Mouse (Mus musculus) heart, postnatal 14 days (tissue): ENCODE measurements around the gene Ppp4r3b. TPM values are rescaled to one million over a fixed set of nuclear protein-coding genes. Genes with fewer than 3 reads are reported as not detected.

ENCODE experiments used
- DNase-seq, 2 experiments: peaks; one replicate each; pipeline ENCODE4 v3.0.0; 2021 to 2022
- intact Hi-C: fragments of 180-260 bp; cut with DNase I; formaldehyde crosslinking; loops from one replicate; pipeline ENCODE4 v1.15.1; 2025
- long read RNA-seq, 2 experiments: library from polyadenylated mRNA; stranded (forward); transcript quantifications; one replicate each; pipeline ENCODE4 v2.0.0; 2021
- total RNA-seq, 2 experiments: library from RNA; stranded (reverse); gene quantifications; 2 replicates each; pipeline ENCODE4 v1.2.3; 2021

Ppp4r3b gene
- 10 to 100 TPM; 40.1 to 41.5 TPM for total RNA-seq
- long read RNA-seq, experiment 1, full-length matches to known transcripts: 10 of 19 reads
- long read RNA-seq, experiment 1, partial matches to known transcripts: 1 of 19 reads
- long read RNA-seq, experiment 1, other reads (novel, unspliced or antisense): 8 of 19 reads
- long read RNA-seq, experiment 2, full-length matches to known transcripts: 9 of 18 reads
- long read RNA-seq, experiment 2, partial matches to known transcripts: 1 of 18 reads
- long read RNA-seq, experiment 2, other reads (novel, unspliced or antisense): 8 of 18 reads

DNA sequence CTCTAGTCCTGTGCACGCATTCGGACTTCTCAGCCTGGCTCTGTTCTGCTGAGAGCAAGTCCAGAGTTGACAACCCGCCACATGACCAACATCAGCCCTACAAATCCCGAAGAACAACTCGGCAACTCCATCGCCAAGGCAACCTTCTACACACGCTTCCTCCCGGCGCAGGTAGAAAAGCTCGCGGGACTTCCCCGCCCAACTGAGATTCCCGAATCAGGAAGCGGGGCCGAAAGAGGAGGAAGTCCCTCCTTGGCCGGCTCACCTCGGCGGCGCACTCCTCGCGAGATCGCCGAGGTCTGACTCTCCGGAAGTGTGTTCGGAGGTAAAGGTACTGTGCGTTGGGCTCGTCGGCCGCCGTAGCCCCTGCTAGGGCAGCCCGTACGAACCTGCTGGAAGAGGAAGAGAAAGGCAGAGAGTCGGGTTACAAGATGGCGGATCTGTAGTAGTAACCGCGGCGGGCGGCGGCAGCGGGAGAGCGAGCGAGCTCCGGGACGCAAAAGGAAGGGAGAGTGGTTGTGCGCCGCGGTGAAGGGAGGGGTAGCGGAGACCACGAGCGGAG, at the start of gene Ppp4r3b:
Gene Ppp4r3b (plus strand): TSS at position 328 of the 562 bp plus-strand sequence.
- peak; percentile 96 for DNase-seq
- intact Hi-C loops: no loop called here

DNA sequence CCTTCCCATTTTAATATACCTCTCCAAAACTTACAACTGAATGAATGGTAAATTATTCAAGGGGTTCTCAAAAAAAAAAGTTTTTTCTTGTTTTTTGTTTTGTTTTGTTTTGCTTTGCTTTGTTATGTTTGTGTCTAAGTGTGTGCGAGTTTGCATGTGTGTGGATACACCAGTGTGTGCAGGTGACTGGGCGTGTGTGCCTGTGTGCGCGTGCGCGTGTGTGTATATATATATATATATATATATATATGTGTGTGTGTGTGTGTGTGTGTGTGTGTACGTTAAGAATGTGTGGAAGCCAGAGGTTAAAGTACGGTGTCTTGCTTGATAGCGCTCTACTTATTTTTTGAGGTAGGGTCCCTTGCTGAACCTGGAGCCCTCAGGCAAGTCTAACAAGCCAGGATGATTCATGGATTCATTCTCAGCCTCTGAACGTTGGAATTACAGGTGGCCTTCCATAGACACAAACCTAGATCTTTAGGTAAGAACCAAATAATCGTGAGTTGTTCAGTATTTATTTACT, 42.8 kb upstream of the Ppp4r3b start:
- no peak for DNase-seq
- intact Hi-C loops: loop anchor here (10.0 kb wide), 1 partner anchor 515 kb away; no protein-coding TSS in a partner anchor

DNA sequence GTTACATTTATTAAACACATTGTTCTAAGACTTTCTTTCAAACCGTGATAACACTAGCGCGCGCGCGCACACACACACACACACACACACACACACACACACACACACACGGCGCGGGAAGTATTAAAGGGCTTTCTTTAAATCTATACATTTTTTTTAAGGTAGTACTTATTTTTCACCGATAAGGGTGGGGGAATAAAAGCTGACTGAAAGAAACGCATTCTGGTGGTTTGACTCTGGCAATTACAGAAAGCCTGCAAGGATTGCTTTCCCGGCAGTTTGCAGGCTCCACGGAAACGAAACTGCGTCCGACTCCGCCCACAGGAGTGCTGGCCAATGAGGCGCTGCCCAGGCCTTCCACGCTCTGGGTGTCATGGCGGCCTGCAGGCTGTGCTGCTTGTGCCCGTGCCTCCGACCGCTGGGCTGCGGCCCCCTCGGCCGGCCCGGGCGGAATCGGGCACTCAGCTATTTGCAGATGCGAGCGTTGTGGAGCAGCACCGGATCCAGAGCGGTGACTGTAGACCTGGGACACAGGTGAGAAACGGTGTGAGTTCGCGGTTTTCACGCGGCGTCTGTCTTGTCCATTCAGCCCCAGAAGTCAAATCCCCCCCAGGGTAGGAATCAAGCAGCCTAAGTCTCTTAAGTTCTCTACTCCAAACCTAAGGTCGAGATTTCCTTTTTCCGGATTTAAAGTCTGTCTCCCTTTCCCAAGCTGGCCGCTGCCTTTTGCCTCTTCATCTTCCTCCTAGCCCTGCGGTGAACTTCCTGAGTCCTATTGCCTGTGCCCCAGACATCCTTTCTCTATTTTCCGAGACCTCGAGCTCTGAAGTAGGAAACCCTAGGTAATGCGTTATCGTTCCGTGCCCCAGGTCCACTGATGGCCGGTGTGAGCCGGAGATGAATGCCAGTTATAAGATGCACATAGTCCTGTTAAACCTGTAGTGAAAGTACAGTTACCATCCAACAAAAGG, 42.0 kb upstream of the Ppp4r3b start, which contains the start of gene Pnpt1:
Gene Pnpt1 (plus strand): TSS at position 360 of the 971 bp plus-strand sequence.
- intact Hi-C loops: loop anchor here (10.0 kb wide), 1 partner anchor 516 kb away; no protein-coding TSS in a partner anchor
- peak; percentile 88 to 93 for DNase-seq

DNA sequence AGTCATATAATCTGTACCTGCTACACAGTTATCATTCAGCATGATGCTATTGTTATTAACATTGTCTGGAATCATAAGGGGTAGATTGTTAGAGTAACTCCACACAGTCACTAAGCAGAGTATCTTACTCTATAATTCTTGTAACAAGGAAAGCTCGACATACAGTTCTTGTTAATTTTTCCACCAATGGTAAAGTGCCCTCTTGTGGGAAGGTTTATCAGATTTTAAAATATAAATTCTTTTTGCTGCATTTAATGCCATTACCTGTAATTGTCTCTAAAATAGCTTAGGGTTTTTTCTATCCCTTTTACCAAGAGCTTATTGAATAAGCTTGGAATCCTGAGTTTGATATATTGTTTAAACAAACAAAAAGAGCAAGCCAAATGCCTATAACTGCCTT, 32.0 kb upstream of the Ppp4r3b start:
- intact Hi-C loops: no loop called here
- DNase-seq: no peak

DNA sequence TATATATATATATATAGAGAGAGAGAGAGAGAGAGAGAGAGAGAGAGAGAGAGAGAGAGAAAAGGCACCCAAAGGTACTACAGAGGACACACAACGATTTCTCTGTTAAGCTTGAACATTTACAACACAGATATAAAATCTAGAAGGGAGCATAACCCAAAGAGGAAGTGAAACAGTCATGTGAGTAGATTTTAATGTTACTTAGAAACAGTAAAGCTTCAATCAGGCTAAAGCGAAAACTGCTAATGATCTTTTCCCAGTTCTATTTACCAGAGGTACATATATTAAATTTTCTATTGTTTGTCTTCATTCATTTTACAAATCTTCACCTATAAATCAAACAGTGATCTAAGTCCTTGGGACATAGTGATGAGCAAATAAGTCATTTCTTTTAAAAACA, 23.8 kb upstream of the Ppp4r3b start:
- intact Hi-C loops: no loop called here

DNA sequence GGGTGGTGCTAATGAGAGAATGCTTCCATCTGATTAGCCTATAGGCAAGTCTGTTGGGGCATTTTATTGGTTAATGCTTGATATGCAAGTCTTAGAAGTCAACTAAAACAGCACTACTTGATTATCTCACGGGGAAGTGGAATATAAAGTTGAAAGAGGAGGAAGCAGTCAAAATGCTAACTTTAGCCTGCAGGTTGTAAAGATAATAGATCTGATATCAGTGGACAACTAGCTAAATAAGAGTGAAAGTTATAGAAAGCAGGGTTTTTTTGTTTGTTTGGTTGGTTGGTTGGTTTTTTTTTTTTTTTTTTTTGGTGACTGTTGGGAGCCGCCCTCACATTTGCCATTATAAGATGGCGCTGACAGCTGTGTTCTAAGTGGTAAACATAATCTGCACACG, 9.1 kb upstream of the Ppp4r3b start:
- intact Hi-C loops: no loop called here
- DNase-seq: no peak

More for the DNA sequence above, 23.8 kb upstream of the Ppp4r3b start:
- DNase-seq: no peak

DNA sequence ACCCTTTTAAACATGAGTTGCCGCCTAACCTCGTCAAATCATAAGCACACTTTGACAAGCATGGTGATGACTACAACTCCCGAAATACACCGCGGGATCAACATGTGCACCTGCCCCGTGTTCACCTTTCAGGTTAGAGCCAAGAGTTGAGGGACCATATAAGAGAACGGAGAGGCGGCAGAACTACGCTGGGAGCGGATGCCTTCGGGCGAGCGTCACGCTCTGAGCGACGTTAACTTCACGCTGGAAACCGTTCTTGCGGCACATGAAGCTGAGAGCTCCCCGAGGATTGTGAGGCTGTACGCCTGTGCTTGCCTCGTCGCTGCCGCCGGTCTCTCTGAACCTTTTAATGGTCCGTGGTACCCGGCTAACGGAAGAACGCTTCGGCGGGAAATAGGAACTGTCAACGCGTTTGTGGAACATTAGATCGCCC, 715 bp upstream of the Ppp4r3b start:
- peak; percentile 30 to 43 for DNase-seq
- intact Hi-C loops: no loop called here

DNA sequence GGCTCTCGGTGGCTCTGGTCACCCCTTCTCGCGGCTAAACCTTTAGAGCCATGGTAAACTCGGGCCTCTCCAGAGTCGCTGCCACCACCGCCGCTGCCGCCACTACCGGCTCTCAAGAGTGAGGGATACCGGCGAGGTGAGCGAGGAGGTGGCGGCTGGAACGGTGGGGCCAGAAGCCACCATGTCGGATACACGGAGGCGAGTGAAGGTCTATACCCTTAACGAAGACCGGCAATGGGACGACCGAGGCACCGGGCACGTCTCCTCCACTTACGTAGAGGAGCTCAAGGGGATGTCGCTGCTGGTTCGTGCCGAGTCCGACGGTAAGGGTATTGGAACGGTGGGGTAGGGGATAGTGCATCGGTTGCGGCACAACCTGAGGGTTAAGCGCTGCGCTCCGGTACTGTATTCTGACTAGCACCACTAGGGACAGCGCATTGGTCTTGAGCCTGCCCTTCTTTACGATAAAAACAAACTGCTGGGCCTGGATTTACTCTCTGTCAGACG, 488 bp downstream of the Ppp4r3b start:
- intact Hi-C loops: no loop called here
- peak; percentile 47 to 64 for DNase-seq

DNA sequence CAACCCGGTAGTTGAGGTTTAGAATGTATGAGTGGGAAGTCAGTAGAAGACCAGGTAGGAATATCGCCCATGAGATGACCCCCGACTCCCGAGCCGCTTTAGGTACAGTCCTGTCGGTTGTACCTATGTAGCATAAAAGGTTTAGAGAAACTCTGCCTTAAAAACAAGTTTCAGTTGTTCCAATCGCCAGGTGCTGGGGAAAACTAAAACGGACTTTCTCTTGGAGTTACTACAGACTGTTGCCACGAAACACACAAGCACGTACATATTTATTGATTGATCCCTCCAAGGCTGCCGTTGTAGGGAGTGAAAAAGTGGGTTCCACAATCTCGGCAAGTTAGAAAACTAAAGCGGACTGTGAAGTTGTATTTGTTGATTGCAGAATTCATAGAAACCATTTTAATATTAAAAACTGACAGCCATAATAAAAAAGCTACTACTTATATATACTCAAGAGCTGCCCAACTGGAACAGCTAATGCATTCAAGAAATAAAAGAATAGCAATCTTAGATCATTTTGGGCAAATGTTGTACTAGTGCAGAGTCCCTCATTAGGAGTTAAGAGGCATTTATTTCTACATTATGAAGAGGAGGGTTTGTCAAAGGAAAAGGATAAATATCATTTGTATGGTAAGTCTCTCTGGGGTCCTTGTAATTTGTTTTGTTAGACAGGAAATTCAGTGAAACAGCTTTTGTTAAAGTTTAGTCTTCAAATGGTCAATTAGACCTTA, 1.2 kb downstream of the Ppp4r3b start:
- DNase-seq: no peak
- intact Hi-C loops: no loop called here

DNA sequence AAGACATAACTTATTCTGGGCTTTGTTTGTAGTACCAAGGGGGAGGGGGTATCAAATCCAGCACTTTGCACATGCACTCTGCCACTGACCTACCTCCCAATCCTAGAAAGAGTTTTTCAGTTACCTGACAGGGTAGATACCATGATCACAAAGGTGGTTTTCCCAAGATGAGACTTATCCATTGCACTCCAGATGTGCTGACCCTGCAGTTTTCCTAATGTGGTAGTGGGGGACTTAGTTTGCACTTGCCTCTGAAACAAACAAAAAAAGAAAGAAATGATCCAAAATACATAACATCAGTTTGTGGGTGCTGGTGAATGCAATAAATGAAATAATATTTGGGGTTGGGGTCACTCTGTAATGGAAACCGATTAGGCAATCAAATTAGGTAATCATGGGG, 6.6 kb downstream of the Ppp4r3b start:
- DNase-seq: no peak
- intact Hi-C loops: no loop called here

DNA sequence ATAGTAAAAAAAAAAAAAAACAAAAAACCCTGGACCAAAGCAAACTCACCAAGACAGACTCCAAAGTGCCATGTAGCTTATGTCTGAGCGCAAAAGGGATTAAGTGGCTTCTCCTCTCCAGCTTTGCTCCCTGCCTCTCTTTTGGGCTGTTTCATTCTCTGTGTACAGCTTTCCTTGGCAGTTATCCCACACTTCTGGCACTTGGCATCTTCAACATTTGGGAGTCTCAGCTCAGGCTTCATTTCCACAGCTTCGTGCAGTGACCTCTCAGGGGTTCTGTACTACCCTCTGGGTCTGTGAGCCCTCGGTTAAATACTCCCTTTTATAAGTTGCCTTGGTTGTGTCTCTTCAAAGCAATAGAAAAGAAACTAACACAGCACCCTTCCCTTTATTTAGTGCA, 8.0 kb downstream of the Ppp4r3b start:
- peak; percentile 11 to 40 for DNase-seq
- intact Hi-C loops: no loop called here

DNA sequence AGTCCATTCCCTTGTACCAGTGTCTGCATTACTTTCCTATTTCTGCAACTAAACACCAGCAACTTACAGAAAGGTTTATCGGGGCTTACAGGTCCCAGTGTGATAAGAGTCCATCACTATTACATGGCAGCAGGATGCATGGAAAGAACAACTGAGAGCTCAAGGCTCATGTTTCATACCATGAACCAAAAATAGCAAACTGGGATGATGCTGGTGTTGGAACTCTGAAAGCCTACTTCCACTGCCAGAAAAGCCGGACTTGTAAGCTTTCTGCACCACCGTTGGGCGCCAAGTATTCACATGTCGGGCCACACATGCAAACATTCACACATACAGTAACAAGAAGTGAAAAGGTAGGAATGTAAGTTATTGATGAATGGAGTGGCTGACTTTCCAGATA, 9.1 kb downstream of the Ppp4r3b start:
- intact Hi-C loops: no loop called here
- no peak for DNase-seq

DNA sequence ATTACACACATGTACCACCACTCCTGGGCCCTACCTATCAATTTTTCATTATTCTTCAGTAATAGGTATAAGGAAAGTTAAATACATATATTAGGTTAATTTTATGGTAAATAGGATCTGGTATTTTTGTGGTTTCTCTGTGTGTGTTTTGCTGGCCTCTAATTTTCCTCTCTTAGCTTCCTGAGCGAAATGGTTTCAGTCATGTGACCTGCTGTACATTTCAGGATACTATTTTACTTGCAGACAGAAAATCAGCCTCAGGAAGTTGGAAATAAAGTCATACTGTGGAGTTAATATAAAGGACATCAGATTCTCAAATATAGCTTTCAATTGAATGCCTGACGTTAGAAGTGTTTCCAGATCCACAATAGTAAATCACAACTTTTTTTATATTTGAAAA, 16.3 kb downstream of the Ppp4r3b start:
- no peak for DNase-seq
- intact Hi-C loops: loop anchor here (5.0 kb wide), 1 partner anchor 33 kb away; no protein-coding TSS in a partner anchor

DNA sequence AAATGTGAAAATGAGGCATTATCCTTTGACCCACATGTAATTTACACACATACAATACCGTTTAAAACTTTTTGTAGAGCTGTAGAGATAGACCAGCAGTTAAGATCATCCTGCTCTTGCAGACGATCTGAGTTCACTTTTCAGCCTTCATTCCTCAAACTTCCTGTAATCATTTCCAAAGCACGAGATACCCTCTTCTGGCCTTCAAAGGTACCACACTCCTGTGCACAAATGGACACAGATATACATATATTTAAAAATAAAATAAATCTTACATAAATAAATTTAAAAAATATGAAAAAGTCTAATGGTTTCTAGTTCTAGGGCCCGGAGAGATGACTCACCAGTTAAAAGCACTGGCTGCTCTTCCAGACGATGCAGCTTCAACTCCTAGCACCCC, 31.0 kb downstream of the Ppp4r3b start:
- intact Hi-C loops: no loop called here
- no peak for DNase-seq

DNA sequence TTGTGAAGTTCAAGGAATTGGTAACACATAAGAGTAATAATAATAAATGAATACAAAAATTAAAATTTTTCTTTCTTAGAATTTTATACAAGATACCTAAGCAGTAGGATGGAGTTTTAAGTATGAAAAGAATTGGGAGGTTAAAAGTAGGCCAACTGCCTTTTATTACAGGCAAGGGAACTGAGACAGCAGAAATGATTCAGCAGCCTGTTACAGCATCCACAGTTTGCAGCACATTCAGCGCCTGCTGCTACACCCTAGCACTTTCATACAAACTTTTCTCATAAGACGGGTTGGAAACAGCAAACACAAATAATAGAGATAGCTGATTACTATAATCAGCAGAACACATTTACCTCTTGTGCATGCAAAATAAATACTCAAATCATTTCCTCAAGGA, 37.1 kb downstream of the Ppp4r3b start:
- intact Hi-C loops: no loop called here
- DNase-seq: no peak

DNA sequence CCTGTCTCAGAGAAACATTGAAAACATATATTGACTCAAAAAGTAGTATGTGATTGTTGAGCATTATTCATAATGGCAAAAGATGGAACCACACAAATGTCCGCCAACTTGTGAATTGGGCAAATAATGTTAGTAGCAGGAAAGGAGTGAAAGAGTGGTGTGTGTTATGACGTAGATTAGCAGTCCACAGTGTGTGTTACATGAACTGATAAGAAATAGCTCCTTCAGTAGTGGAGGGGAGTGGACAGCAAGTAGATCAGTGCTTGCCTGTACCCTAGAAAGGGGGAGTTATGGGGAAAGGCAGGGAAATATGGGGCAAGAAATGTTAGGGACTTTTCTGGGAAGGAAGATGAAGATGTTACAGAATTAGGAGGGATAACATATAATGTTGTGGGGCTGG, 43.5 kb downstream of the Ppp4r3b start:
- intact Hi-C loops: no loop called here
- DNase-seq: no peak

DNA sequence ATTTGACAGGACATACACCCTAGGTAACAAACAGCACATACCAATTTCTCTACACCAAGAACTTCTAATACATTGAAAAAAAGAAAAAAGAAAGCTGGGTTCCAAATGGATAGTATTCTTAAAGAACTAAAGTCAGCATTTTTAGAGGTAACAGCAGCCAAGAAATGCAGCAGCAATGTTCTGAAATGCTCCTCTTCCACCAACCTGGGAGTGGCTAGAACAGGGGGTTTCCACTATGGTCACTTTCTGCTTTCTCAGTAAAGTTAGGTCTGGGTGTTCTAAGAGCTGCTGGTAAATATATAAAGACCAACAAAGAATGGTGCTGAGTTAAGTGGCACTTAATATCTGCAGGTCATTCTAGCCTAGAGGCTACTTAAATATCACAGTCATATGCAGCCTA, 46.4 kb downstream of the Ppp4r3b start:
- DNase-seq: no peak
- intact Hi-C loops: no loop called here

DNA sequence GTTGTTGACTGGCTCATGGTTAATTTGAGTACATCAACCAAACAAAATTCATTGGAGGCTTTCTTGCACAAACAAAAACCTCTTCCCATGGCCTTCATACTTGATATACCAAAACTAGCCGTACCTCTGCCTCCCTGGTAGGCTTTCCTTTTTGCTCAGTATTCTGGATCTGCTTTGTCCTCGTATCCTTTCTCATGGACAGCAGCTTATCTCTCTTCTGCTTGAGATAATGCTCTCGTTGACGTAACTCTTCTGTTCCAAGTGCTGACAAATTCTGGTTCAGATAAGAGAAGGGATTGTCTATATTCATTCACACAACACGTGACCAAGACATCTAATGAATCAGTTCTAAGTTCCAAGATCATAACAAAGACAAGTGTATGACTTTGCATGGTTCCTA, 49.6 kb downstream of the Ppp4r3b start:
- no peak for DNase-seq
- intact Hi-C loops: loop anchor here (5.0 kb wide), 1 partner anchor 35 kb away; no protein-coding TSS in a partner anchor

DNA sequence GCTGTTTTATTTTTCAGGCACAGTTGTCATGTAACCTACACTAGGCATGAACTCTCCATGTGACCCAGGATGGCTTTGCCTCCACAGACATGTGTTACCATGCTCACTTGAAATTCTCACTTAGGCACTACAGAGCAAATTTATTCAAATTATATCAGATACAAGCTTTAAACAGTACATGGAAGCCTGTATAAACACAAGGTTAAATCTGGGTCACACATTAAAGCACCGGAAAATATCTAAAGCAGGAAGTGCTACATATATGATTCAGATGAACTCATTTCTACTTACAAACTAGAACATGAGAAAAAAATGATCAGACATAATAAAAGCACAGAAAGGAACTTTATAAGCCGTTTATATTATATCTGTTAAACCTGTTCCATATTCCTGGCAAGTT, 52.1 kb downstream of the Ppp4r3b start:
- intact Hi-C loops: loop anchor here (5.0 kb wide), 1 partner anchor 37 kb away; no protein-coding TSS in a partner anchor

DNA sequence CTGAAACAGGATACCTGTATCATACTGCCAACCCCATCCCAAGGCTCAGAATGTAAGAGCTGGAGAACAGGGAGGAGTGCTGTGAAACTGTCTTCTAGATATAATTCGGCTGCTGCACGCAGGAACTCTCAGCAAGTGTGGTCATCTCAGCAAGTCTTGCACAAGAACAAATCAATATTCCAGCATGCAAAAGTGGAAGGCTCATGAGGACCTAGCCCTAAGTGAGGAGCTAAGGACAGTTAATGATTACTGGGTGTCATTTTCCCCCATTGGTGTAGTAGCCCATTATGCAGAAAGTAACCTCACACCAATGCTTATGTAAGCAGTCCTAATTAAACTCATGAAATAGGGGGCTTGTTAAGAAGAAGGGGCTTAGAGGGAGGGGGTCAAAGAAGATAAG, 56.3 kb downstream of the Ppp4r3b start:
- DNase-seq: no peak
- intact Hi-C loops: no loop called here

More for the DNA sequence above, 52.1 kb downstream of the Ppp4r3b start:
- DNase-seq: no peak
